Mouse (Mus musculus) lung, postnatal 14 days (tissue): ENCODE results near the gene Guk1.

Experiments
- DNase-seq: peaks from one replicate; pipeline ENCODE4 v3.0.0; 2021

Guk1 gene

DNA sequence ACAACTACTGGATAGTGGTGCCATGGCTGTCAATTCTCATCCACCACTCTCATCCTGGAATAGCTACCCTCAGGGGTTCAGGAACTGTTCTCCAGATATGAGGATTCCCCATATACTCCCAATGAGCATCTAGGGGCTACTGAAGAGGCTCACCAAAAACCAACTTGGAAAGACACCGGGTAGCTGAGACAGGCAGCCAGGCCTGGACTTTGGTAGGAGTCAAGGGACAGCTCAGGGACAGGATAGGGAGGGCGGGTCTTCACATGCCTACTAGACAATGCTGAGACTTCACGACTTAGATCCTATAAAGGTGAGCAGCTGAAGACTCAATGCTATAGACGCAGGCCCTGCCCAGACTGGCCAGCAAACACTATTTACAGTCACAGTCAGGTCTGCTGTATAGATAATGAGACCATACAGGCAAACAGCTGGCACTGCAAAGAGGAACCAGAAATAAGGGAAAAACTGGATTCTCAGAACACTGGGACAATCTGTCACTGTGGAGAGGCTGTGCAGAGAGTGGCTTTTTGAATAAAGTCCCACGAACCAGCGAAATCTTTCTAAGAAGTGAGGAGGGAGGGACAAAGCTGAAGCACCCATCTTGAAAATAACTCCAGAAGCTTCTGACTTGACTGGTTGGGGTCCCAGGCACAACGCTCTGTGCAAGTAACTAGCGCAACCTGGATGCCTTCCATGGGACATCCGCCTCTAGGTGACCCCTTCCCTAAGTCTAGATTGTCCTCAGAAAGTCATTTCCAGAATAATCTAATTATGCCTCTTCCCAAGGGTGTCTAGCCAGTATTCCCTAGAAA lies 29.4 kb downstream of the Guk1 start:
- DNase-seq: no peak

DNA sequence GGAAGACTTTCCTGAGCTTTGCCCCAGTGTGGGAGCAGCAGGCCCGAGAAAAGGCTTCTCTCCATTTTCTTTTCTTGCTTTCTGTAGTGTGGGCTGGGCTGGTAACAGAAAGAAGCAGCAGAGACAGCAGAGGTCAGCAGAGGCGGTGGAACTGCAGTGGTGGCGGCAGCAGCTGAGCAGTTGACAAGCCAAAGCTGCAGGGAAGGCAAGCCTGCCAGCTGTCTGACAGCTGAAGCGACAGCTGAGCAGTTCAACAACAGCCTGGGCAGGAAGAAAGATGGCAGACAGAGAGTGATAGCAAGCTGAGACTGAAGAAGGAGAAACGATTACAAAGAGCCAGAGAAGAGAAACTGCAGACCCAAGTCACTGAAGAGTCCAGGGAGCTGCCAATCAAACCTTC lies 30.6 kb downstream of the Guk1 start:
- DNase-seq: peak; percentile 43

DNA sequence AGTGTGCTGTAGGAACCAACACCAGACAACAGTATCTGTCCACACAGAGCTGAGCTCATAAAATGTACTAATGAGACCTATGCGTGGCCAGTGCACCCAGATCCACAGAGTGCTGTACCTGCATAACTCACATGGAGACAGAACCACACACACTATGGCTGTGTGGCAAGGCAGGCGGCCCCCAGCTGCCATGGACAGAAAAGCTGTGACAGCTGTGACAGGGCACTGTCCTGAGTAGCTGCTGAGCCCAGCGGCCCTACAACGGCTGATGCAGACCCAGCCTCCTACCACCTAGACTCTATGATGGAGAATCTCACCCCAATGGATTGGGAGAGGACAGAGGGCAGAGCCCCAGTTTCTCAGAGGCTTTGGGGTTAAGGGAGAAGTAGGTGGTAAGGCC lies 32.5 kb downstream of the Guk1 start:
- no peak for DNase-seq

DNA sequence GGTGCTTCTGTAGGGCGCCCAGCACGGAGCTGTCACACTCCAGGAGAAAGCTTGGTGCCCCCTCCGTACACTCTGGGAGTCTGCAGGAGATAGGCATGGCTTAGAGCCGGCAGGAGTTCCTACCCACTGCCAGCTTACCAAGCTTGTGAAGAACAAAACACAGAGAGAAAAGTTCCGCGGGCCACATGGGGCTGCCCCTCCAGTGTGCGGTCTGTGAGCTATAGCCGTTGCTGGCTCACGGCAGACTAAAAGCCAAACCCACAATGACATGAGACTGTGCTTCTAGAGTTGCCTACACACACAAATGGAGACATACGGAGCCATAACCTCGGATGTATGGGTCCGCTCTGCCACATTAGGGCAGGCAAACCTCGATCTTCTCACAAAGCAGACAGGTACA lies 32.9 kb downstream of the Guk1 start:
- no peak for DNase-seq

- DNase-seq: no peak
These were observed 36.1 kb downstream of the Guk1 start for GRCm38 (mm10) chr11:59155900-59156299.

DNA sequence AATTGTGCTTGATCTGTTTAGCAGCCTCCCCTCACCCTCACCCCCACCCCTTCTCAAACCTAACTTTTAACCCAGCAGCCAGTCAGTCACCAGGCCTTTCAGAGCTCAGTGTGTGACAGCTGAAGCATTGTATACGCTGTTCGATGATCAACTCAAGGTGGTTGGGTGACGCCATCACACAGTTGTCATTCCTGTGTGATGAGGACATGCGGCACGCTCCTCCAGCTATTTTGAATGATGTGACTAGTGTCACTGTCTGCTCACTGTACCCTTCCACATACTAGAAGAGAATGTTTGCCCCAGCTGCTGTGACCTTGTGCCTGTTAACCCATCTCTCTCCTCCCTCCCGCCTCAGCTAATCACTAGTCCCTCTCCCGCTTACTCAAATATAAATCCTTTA lies 37.8 kb downstream of the Guk1 start:
- no peak for DNase-seq

DNA sequence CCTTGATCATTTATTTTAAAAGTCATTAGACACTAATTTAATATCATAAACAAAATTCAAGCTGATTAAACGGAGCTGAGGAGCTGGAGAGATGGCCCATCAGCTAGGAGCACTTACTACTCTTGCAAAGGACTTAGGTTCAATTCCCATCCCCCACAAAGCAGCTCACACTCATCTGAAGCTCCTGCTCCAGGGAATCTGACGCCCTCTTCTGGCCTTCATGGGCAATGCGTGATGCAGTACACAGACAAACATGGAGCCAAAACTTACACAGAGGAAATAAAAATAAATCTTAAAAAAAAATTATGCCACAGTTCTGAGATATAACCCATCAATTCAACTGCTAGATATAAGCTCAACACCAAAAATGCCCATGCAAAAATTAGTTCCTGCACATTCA lies 40.3 kb downstream of the Guk1 start:
- no peak for DNase-seq

DNA sequence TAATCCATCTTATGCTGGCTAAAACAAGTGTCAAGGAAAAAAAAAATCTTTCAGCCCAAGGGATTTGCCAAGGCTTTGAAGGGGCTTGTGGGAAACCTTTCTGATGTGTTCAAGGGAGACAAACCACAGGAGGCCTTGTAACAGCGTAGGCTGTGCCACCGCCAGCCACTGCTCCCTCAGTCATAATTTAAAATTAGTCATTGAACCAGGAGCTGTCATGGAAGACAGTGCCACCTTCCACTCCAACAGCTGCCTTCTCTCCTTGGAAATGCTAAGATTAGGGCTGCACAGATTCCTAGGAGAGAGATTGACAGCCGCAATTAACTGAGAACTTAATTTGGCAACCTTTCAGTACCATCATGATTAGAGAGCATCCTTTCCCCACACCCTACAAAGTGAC lies 42.7 kb downstream of the Guk1 start:
- no peak for DNase-seq

- DNase-seq: no peak
These were observed 49.0 kb downstream of the Guk1 start for GRCm38 (mm10) chr11:59142962-59143361.

GRCm38 (mm10) chr11:59141772-59142370 lies 50.1 kb downstream of the Guk1 start:
- DNase-seq: no peak

- DNase-seq: no peak
These were observed 53.2 kb downstream of the Guk1 start for GRCm38 (mm10) chr11:59138537-59139486.

GRCm38 (mm10) chr11:59136994-59137706 lies 54.9 kb downstream of the Guk1 start:
- no peak for DNase-seq

GRCm38 (mm10) chr11:59135904-59136452 lies 56.0 kb downstream of the Guk1 start, which contains the start of gene Obscn:
Obscn (minus strand) TSS chr11:59136402.
- no peak for DNase-seq

GRCm38 (mm10) chr11:59135051-59135820 lies 56.8 kb downstream of the Guk1 start:
- DNase-seq: no peak

DNA sequence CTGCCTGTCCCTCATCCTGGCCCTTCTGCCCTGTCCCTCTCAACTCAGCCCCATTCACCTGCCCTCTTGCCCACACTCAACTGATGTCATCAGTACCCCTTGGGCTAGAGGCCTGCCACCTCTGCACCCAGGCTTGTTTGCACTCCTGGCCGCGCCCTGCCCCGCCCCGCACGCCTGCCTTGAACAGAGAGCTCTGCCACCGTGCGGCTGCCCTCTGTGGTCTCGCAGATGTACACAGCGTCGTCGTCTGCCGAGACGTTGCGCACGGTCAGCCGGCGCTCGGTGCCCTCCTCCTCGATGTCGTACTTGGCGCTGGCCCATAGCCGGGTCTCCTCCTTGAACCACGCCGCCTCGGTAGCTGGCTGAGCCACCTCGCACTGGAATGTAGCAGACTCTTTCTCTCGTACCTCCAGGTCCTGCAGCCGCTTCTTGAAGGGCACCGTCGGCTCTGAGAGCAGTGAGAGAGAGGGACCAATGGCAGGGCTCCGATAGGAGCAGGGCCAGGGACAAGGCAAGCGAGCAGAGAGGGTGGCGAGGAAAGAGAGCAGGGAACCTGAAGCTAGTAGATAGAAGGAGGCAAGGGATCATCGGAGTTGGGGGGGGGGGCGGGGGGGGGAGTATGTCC lies 57.5 kb downstream of the Guk1 start:
- no peak for DNase-seq
